Mouse (Mus musculus): ENCODE results near the gene Creb3l4.

GRCm38 (mm10) chr3:90255194-90255565 lies 11.9 kb upstream of the Creb3l4 start:
- TF ChIP-seq JUND (IDR thresholded peaks at IDR 0.05; ENCODE audit: low read depth, low read length) (no peak), POLR2AphosphoS5 (IDR thresholded peaks at IDR 0.05; ENCODE audit: borderline replicate concordance, low read depth, low read length) (no peak), USF1 (IDR thresholded peaks at IDR 0.05; ENCODE audit: low read depth, low read length) (no peak), POLR2A (IDR thresholded peaks at IDR 0.05; ENCODE audit: control insufficient read depth in 1 of 2, insufficient read depth in 1 of 2, low read depth in 1 of 2, low read length in 2 of 2, poor library complexity in 1 of 2) (no peak), TBP (IDR thresholded peaks at IDR 0.05; ENCODE audit: low read depth, low read length) (no peak), CTCF (IDR thresholded peaks at IDR 0.05 in 2 of 3, conservative IDR thresholded peaks at IDR 0.05 in 1 of 3; ENCODE audit: control insufficient read depth in 1 of 3, insufficient read depth in 1 of 3, low read depth in 2 of 3, low read length in 3 of 3, poor library complexity in 1 of 3, severe bottlenecking in 1 of 3) (no peak), TAL1 (IDR thresholded peaks at IDR 0.05; ENCODE audit: low read length) (no peak)
